Mouse (Mus musculus): ENCODE measurements around the gene Noct.

DNA sequence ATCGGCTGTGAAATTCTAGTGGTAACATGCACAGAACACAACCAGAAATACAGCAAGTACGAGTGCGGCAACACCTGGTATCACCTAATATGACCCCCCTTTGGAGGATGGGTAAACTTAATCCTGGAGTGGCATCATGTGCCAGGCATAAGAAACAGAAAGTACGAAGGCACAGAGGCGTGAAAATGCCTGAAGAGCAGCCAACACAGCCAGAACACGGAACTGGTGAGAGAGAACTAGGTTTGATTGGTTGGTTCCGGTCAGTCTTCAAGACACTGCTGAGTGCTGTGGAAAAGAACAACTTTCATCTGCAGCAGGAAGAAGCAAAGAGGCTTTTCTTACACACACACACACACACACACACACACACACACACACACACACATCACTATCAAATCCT is 38.8 kb upstream of the Noct start:
- no peak for TF ChIP-seq CTCF (IDR thresholded peaks at IDR 0.05; ENCODE audit: control insufficient read depth, insufficient read depth, low read length)
- TF ChIP-seq POLR2A (IDR thresholded peaks at IDR 0.05; ENCODE audit: borderline replicate concordance, control insufficient read depth, low read depth, low read length): no peak

Data from bone marrow, adult 2 months (tissue).